ENCODE assay signal across 14 mouse cellular contexts in the genomic region with DNA sequence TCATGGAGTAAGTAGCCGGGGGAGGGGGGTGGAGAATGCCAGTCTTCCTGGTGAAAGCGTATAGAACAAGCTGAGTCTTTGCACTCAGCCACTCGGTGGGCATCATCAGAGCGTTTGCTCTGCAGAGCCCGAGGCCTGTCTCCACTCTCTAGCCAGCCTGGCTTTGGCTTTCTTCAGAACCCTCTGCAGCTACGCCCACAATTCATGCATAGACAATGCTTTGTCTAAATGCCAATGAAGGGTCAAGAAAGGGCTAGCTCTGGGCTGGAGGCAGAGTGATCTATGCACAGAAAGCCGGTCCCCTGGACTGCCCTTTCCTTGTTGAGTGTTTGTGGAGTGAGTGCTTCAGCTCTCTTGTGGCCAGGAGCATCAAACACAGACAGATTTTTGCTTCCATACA. TPM values are rescaled to one million over a fixed set of nuclear protein-coding genes. Genes with fewer than 3 reads are reported as not detected.
A peak's percentile ranks its signal among the peaks of the same experiment; 100 is the strongest.
DNase-seq lines count a peak whose midpoint lies in the region; ATAC-seq and TF ChIP-seq lines count a peak whose summit lies in the region.
"Had no signal": no experiment of that assay in that cellular context is flagged by ENCODE, and none has a peak within 500 bp of the region (broad histone marks: within the 10 kb centered on the region; RNA-seq: fewer than 3 reads in every experiment).

No protein-coding gene starts in this region.

- peaks cover 19% of the 10 kb centered on the region for H3K4me1 ChIP-seq in forebrain, embryonic 10.5 days
- H3K4me1 ChIP-seq in forebrain, postnatal 0 days (ENCODE audit: insufficient read depth): no peaks in the 10 kb centered on the region
- peaks cover 4% of the 10 kb centered on the region; the same call in 1 of the 2 replicates for H3K4me1 ChIP-seq in neural tube, embryonic 15.5 days

- H3K4me2 ChIP-seq in forebrain, postnatal 0 days (ENCODE audit: low read depth): no peak overlapping the region
- H3K4me2 ChIP-seq in neural tube, embryonic 15.5 days: no peak overlapping the region
- H3K4me2 ChIP-seq: heart, embryonic 15.5 days; neural tube, embryonic 12.5 days had no signal

- no peak overlapping the region for H3K4me3 ChIP-seq in forebrain, embryonic 10.5 days
- no peak overlapping the region for H3K4me3 ChIP-seq in forebrain, postnatal 0 days (ENCODE audit: low read depth, low read length)
- no peak overlapping the region for H3K4me3 ChIP-seq in neural tube, embryonic 15.5 days (replicated peaks)
- H3K4me3 ChIP-seq: heart, embryonic 15.5 days; neural tube, embryonic 12.5 days had no signal

- 37% methylated on average over 7 of the region's 7 CpGs for WGBS in forebrain, embryonic 10.5 days
- WGBS in forebrain, postnatal 0 days: 36% methylated on average over 7 of the region's 7 CpGs
- 26% methylated on average over 7 of the region's 7 CpGs for WGBS in neural tube, embryonic 15.5 days

- no peaks in the 10 kb centered on the region for H3K27me3 ChIP-seq in forebrain, embryonic 10.5 days (ENCODE audit: poor library complexity, severe bottlenecking)
- no peaks in the 10 kb centered on the region for H3K27me3 ChIP-seq in forebrain, postnatal 0 days (ENCODE audit: insufficient read depth, low read length)
- H3K27me3 ChIP-seq in neural tube, embryonic 15.5 days (replicated peaks): no peaks in the 10 kb centered on the region
- H3K27me3 ChIP-seq: heart, embryonic 15.5 days; neural tube, embryonic 12.5 days had no signal

- no peaks in the 10 kb centered on the region for H3K36me3 ChIP-seq in forebrain, embryonic 10.5 days (replicated peaks)
- H3K36me3 ChIP-seq in forebrain, postnatal 0 days (ENCODE audit: insufficient read depth): no peaks in the 10 kb centered on the region
- no peaks in the 10 kb centered on the region for H3K36me3 ChIP-seq in neural tube, embryonic 15.5 days
- H3K36me3 ChIP-seq: heart, embryonic 15.5 days; neural tube, embryonic 12.5 days had no signal

- no peak for DNase-seq in forebrain, embryonic 10.5 days (ENCODE audit: extremely low spot score, low spot score)
- DNase-seq in forebrain, postnatal 0 days: no peak
- peak; percentile 33 for DNase-seq in neural tube, embryonic 10.5 days (ENCODE audit: extremely low spot score, low spot score)
- DNase-seq in kidney, postnatal 14 days: peak; percentile 37
- no peak for DNase-seq in right cerebral cortex, postnatal 10 days (ENCODE audit: low spot score in 2 of 2)
- no peak for DNase-seq in adrenal gland, adult 18-20 months (ENCODE audit: low spot score in 2 of 2)
- DNase-seq: cerebellum, postnatal 14 days; gastrocnemius, postnatal 14 days; liver had no signal

- no peak for TF ChIP-seq CTCF in forebrain, postnatal 0 days (IDR thresholded peaks at IDR 0.05; ENCODE audit: low read depth)

- H3K9ac ChIP-seq in forebrain, postnatal 0 days: no peak overlapping the region
- H3K9ac ChIP-seq in neural tube, embryonic 15.5 days (replicated peaks): no peak overlapping the region
- H3K9ac ChIP-seq: heart, embryonic 15.5 days; neural tube, embryonic 12.5 days had no signal

- ATAC-seq in forebrain, postnatal 0 days: no peak
- ATAC-seq in neural tube, embryonic 15.5 days (ENCODE audit: low FRiP score): no peak
- no peak for ATAC-seq in megakaryocyte progenitor cell, adult 5-6 weeks (replicated peaks; ENCODE audit: poor library complexity)
- ATAC-seq: intestine, postnatal 0 days had no signal

- 0 out of 2 replicates have a peak overlapping the region, but pooled peaks have one; percentile 44 for H3K27ac ChIP-seq in forebrain, embryonic 10.5 days
- H3K27ac ChIP-seq in forebrain, postnatal 0 days (ENCODE audit: low read depth, low read length): no peak overlapping the region
- H3K27ac ChIP-seq in neural tube, embryonic 15.5 days (replicated peaks): no peak overlapping the region; the same call in 1 of the 2 replicates
- H3K27ac ChIP-seq: heart, embryonic 15.5 days; neural tube, embryonic 12.5 days had no signal

- no peaks in the 10 kb centered on the region for H3K9me3 ChIP-seq in forebrain, embryonic 10.5 days
- no peaks in the 10 kb centered on the region for H3K9me3 ChIP-seq in forebrain, postnatal 0 days (ENCODE audit: low read length)
- H3K9me3 ChIP-seq in neural tube, embryonic 15.5 days (replicated peaks): no peaks in the 10 kb centered on the region
- H3K9me3 ChIP-seq: heart, embryonic 15.5 days; neural tube, embryonic 12.5 days had no signal

RNA-seq across cellular contexts. Expression of gene Retreg1, which starts 34.8 kb away (rescaled TPM):
- 1.6 and 1.8 TPM in 2 replicates for polyA plus RNA-seq in forebrain, embryonic 10.5 days (2016; fragmentation: Nextera tagmentation; extraction: Ambion mirVana)
- 38.1 and 38.2 TPM in 2 replicates for total RNA-seq in forebrain, postnatal 0 days (2014; rRNA removed)
- 13.1 and 19.1 TPM in 2 replicates for polyA plus RNA-seq in forebrain, postnatal 0 days (2015; fragmentation: Nextera tagmentation; extraction: Ambion mirVana)
- 15.8 and 16.2 TPM in 2 replicates for polyA plus RNA-seq in neural tube, embryonic 15.5 days (2015; fragmentation: Nextera tagmentation; extraction: Ambion mirVana)
- 10 to 100 TPM; 20.9 to 47.3 TPM for total RNA-seq in adrenal gland, adult 18-20 months (2021)
- 34.5 and 37.8 TPM in 2 replicates for total RNA-seq in megakaryocyte progenitor cell, adult 5-6 weeks (2015)
- 40.9 and 44.1 TPM in 2 replicates for total RNA-seq in megakaryocyte progenitor cell, adult 5-6 weeks (2017)

Comparison
In these comparisons a context has a peak if more than half of its experiments do, and no peak if none do; other contexts are left out.
1. DNase-seq: peak in neural tube, embryonic 10.5 days (single experiment) and kidney, postnatal 14 days (single experiment); none in forebrain, embryonic 10.5 days (single experiment), forebrain, postnatal 0 days (single experiment), right cerebral cortex, postnatal 10 days (0 of 2) and adrenal gland, adult 18-20 months (0 of 2).